Mouse (Mus musculus): ENCODE measurements around the gene Kif15.

Gene Kif15

DNA sequence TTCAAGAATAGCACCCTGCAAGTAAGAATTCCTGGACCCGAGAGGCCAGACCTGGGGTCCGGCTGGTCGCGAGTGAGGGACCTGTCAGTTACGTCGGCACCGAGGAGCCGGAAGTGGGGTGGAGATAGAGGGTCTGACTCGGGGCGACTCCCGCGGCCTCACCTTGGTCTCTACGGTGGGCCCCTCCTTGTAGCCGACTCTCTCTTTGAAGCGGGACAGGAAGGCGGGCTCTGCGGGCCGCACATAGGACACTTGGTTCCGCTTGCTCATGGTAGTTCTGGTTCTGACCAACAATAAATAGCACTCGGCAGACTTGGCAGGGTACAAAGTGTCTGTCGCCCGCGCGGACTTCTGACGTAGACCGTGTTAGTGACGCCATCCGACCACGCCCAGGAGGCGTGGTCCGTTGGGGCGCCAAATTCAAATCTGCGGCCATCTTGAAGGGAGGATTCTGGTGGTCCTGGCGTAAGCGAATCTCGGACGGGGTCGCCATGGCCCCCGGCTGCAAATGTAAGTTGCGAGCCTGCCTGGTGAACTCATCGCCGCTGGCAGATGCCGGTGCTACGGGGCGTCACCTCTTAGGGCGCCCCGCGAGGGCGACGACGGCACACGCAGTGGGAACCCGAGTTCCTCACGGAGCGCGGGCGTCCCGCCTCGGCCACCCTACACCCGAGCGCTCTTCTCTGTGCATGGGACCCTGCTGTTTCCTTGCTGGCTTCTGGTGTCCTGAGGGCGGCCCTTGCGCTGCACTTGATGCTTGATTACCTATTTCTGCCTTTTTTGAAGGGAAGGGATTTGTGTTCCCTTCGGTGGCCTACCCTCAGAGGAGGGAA is at the start of gene Kif15, which contains the start of gene 1110059G10Rik:
Gene Kif15, plus strand, starts transcription at position 404 of the 833 bp plus-strand sequence.
Gene 1110059G10Rik, minus strand, starts transcription at position 358 of the 833 bp plus-strand sequence.
- peak; percentile 93 to 94 for DNase-seq

DNA sequence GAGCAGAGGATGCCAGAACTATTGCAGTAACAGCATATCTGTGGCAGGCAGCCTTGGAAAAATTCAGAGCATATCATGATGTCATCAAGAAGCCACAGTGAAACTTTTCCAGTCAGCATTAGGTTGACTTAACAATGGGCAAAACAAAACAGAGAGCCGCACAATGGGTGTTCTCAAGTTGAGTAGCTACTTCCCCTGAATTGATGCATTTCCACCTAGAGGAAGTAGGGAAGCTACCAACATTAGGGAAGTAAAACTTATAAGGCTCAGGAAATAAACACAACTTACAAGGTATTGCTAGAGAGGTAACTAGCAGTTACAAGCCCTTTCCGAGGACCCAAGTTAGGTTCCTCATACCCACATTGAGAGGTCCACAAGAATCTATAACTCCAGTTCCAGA is 49.8 kb upstream of the Kif15 start:
- DNase-seq = no peak

DNA sequence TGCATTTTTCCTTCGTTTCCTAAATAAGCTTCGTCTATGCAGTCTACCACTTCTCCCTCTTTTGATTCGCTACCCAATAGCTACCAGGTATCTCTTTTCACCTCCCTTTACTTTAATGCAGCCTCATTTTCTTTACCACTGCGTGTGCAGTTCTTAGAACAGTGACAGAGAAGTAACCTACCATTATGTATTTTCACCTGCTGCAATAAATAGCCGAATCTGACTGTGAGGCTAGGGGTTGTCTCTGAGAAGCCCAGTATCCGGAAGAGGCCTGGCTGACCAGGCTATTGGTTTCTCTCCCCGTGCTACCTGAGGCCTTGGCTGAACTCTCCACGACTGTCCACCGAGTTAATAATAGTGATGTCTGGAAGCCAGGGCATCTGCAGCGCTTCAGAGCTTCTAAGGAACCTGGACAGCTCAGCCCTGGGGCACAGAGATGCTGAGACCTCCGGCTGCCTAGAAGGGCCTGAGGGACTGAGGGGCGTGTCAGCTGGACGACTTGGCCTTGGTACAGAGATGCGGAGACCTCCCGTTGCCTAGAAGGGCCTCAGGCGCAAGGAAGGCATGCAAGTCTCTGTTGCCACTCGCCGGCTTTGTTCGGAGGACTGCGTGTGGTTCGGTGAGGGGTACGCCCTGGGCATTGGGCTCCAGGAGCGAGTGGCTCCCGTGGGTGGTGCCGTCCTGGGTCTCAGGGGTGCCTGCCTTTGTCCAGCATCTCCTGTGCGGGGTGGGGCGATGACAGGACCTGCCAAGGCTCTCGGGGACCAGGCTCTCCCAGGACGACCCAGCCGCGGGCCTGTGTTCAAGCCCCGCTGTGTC is 47.9 kb upstream of the Kif15 start:
- peak; percentile 56 to 81 for DNase-seq

GRCm38 (mm10) chr9:122922436-122922835 is 28.4 kb upstream of the Kif15 start:
- no peak for DNase-seq

- peak; percentile 58 to 86 for DNase-seq
Observed at GRCm38 (mm10) chr9:122922936-122923381, 27.9 kb upstream of the Kif15 start, which contains the start of gene Zfp105. TSS of gene Zfp105 (plus strand) at chr9:122923072.

- DNase-seq = no peak
Observed at GRCm38 (mm10) chr9:122928915-122929314, 21.9 kb upstream of the Kif15 start.

GRCm38 (mm10) chr9:122998406-122999192 is 47.8 kb downstream of the Kif15 start:
- no peak for DNase-seq

GRCm38 (mm10) chr9:122999193-122999586 is 48.3 kb downstream of the Kif15 start:
- DNase-seq = no peak

- no peak for DNase-seq
Observed at GRCm38 (mm10) chr9:123004718-123005117, 53.9 kb downstream of the Kif15 start.

GRCm38 (mm10) chr9:123006071-123006470 is 55.2 kb downstream of the Kif15 start:
- DNase-seq = peak in 1 of 2 experiments; percentile 8

DNA sequence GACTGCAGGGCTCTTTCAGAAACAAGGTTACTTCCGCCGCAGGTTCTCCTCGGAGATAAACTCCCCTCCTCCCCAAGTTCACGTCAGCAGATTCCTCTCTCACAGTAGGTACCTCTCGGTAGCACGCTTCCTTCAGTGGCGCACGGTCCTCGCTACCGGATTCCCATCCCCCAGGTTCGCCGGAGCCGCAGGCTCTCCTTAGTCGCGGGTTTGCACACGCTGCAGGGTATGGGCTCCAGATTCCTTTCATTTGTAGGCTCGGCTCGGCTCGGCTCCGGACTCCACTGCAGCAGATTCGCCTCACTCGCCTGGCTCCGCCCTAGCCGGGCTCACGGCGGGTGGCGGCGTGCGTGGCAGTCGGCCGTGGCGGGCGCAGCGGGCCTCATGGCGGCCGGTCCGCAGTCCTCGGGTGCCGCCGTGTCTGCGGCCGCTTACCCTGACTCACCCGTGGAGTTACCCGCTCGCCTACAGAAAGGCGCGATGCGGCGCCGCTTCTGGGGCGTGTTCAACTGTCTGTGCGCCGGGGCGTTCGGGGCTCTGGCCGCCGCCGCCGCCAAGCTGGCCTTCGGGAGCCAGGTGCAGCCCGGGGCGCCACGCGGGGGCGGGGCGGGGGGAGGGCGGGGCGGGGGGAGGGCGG is 70.3 kb downstream of the Kif15 start, which contains the start of gene Tmem42:
Gene Tmem42, plus strand, starts transcription at position 332 of the 637 bp plus-strand sequence.
- peak; percentile 86 to 95 for DNase-seq

GRCm38 (mm10) chr9:123021636-123022379 is 71.0 kb downstream of the Kif15 start:
- DNase-seq = no peak

DNA sequence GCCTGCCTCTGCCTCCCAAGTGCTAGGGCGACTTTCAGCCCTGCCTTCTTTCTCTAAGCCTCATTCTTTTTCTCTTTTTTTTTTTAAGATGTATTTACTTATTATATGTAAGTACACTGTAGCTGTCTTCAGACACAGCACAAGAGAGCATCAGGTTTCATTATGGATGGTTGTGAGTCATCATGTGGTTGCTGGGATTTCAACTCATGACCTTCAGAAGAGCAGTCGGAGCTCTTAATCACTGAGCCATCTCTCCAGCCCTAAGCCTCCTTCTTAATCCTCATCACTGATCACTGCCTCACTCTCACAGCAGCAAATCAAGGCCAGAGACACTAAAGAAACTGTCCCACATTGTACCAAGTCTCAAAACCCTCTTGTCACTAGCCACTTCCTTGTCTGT is 73.4 kb downstream of the Kif15 start:
- no peak for DNase-seq

DNA sequence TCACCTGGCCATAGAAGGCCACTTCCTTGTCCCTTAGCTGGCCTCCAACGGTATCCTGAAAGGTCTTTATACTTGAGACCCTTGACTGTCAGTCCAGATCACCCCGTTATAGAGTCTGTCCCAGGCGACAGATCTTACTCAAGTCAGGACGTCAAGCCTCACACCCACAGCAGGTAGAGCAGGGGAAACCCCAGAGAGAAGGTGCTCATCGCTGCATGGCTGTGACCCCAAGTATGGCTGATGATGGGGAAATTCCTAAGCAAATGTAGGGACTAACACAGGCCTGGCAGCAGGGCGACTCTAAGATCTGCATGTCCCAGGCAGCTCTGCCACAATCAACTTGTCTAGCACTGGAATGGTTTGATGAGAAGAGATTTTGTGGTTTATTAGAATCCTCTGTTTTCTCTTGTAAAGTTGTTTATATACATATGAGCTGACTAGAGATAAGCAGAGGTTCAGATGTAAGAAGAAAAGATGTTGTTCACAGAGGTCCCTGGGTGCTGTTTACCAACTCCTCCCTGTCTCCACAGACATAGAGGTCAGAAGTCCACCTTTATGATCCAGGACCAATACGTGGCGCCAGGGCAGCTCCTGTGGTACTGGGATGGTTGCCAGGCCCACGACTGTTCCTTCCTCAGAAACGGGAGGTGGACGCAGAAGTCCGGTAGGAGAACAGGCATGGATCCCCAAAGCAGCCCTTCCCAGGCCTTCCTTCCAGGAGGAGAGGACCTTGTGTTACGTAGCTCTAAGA is 80.8 kb downstream of the Kif15 start:
- no peak for DNase-seq

- DNase-seq = no peak
Observed at GRCm38 (mm10) chr9:123034426-123034825, 83.6 kb downstream of the Kif15 start, which contains the start of gene Tgm4. TSS of gene Tgm4 (plus strand) at chr9:123034726.

DNA sequence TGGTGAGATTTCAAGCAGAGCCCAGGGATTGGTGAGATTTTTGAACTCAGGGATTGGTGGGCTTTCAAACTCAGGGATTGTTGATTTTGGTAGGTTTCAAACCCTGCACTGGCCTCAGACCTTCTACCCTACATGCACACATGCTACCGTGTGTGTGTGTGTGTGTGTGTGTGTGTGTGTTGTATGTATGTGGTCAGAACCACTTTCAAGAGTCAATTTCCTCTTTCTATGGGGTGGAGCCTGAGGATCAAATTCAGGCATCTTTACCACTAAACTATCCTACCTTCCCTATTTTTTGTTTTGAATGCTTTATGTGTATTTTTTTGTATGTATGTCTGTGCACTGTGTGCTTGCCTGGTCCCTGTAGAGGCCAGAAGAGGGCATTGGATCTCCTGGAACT is 96.8 kb downstream of the Kif15 start:
- DNase-seq = no peak

- DNase-seq = no peak
Observed at GRCm38 (mm10) chr9:123058724-123059292, 108.0 kb downstream of the Kif15 start.

- DNase-seq = no peak
Observed at GRCm38 (mm10) chr9:123060172-123060571, 109.3 kb downstream of the Kif15 start.
